Mouse (Mus musculus) E14TG2a.4 (cell line): Measurements from ENCODE around the gene Slc24a5.

ENCODE experiments used
- CTCF ChIP-seq: conservative IDR thresholded peaks from 2 replicates; pipeline ENCODE4 v1.5.1; 2014; ENCODE audit warnings: low read length
- NANOG ChIP-seq: IDR thresholded peaks from 2 replicates; pipeline ENCODE4 v1.6.1; 2014; ENCODE audit warnings: borderline replicate concordance, low read length, mixed read lengths
- POU5F1 ChIP-seq: IDR thresholded peaks from 2 replicates; pipeline ENCODE4 v1.6.1; 2014; ENCODE audit warnings: low read length, borderline replicate concordance

DNA sequence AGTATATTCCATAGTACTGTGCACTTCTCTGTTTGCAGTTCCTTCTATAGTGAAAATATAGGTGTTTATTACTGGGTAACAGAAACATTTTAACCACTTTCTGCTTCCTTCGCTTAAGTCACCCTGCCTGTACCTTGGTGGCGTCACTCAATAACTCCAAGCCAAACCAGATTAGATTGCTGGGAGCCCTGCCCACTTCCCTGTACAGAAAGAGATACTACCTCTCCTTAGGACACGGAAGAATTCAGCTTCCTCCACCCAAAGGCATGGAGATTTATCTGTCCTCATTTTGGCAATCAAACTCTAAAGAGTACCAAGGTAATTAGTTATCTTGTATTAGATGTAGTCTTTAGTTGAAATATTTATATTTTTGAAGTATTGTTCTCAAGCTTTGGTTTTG is 58.9 kb downstream of the Slc24a5 start:
- TF ChIP-seq CTCF (no peak), NANOG (no peak), POU5F1 (no peak)
